In genomic region chr4:23983452-23983805, GRCm38 (mm10) we compare ENCODE assay signal across 8 mouse cellular contexts.
DNase-seq lines count a peak whose midpoint lies in the region; ATAC-seq lines count a peak whose summit lies in the region.
"Had no signal": no experiment of that assay in that cellular context is flagged by ENCODE, and none has a peak within 500 bp of the region (broad histone marks: within the 10 kb centered on the region; RNA-seq: fewer than 3 reads in every experiment).

No protein-coding gene starts in this region.

- DNase-seq in liver: no peak
- DNase-seq in cerebellum, adult 18-20 months: no peak
- no peak for DNase-seq in thymus, postnatal 0 days (ENCODE audit: low spot score)

- no peak overlapping the region for H3K9ac ChIP-seq in liver, embryonic 12.5 days
- peak overlapping the region; percentile 29; the same call in 1 of the 2 replicates for H3K9ac ChIP-seq in forebrain, embryonic 12.5 days
- H3K9ac ChIP-seq in limb, embryonic 13.5 days: no peak overlapping the region
- no peak overlapping the region for H3K9ac ChIP-seq in stomach, embryonic 16.5 days (ENCODE audit: low read length)

- H3K36me3 ChIP-seq in liver, embryonic 12.5 days: no peaks in the 10 kb centered on the region
- H3K36me3 ChIP-seq in forebrain, embryonic 12.5 days (replicated peaks): no peaks in the 10 kb centered on the region
- no peaks in the 10 kb centered on the region for H3K36me3 ChIP-seq in limb, embryonic 13.5 days
- H3K36me3 ChIP-seq in stomach, embryonic 16.5 days (ENCODE audit: control insufficient read depth, insufficient read depth, low read length): no peaks in the 10 kb centered on the region

- no peak overlapping the region for H3K27ac ChIP-seq in liver, embryonic 12.5 days
- peak overlapping the region; percentile 86 for H3K27ac ChIP-seq in forebrain, embryonic 12.5 days
- no peak overlapping the region for H3K27ac ChIP-seq in limb, embryonic 13.5 days
- H3K27ac ChIP-seq in stomach, embryonic 16.5 days (ENCODE audit: low read length): no peak overlapping the region
- H3K27ac ChIP-seq: macrophage had no signal

- no peak overlapping the region for H3K4me3 ChIP-seq in liver, embryonic 12.5 days
- H3K4me3 ChIP-seq in forebrain, embryonic 12.5 days (replicated peaks): peak overlapping the region; percentile 20
- 0 out of 2 replicates have a peak overlapping the region, but pooled peaks have one; percentile 18 for H3K4me3 ChIP-seq in limb, embryonic 13.5 days
- H3K4me3 ChIP-seq in stomach, embryonic 16.5 days (replicated peaks; ENCODE audit: low read length): 0 out of 2 replicates have a peak overlapping the region, but pooled peaks have one; percentile 6

- peak overlapping the region; percentile 8; the same call in 1 of the 2 replicates for H3K4me2 ChIP-seq in liver, embryonic 12.5 days
- H3K4me2 ChIP-seq in forebrain, embryonic 12.5 days: peak overlapping the region; percentile 48
- H3K4me2 ChIP-seq in limb, embryonic 13.5 days (replicated peaks): peak overlapping the region; percentile 51
- H3K4me2 ChIP-seq in stomach, embryonic 16.5 days (ENCODE audit: low read depth, low read length): peak overlapping the region; percentile 34

- no peaks in the 10 kb centered on the region for H3K9me3 ChIP-seq in liver, embryonic 12.5 days (replicated peaks)
- no peaks in the 10 kb centered on the region for H3K9me3 ChIP-seq in forebrain, embryonic 12.5 days
- H3K9me3 ChIP-seq in limb, embryonic 13.5 days: no peaks in the 10 kb centered on the region
- no peaks in the 10 kb centered on the region for H3K9me3 ChIP-seq in stomach, embryonic 16.5 days (replicated peaks; ENCODE audit: control insufficient read depth, low read length)

- WGBS in liver, embryonic 12.5 days (ENCODE audit: insufficient replicate concordance): 11% methylated on average over 8 of the region's 8 CpGs
- WGBS in forebrain, embryonic 12.5 days: under 1% methylated on average over 8 of the region's 8 CpGs
- WGBS in limb, embryonic 13.5 days: 17% methylated on average over 7 of the region's 8 CpGs
- 11% methylated on average over 8 of the region's 8 CpGs for WGBS in stomach, embryonic 16.5 days

- no peak for ATAC-seq in liver, embryonic 12.5 days
- peak; percentile 74; the same call in 1 of the 2 replicates for ATAC-seq in forebrain, embryonic 12.5 days (ENCODE audit: low FRiP score)
- no peak for ATAC-seq in limb, embryonic 13.5 days (ENCODE audit: low FRiP score, low read depth)
- no peak for ATAC-seq in stomach, embryonic 16.5 days (ENCODE audit: insufficient read depth, low FRiP score)

- no peaks in the 10 kb centered on the region for H3K27me3 ChIP-seq in liver, embryonic 12.5 days (replicated peaks)
- H3K27me3 ChIP-seq in forebrain, embryonic 12.5 days: no peaks in the 10 kb centered on the region
- H3K27me3 ChIP-seq in limb, embryonic 13.5 days: no peaks in the 10 kb centered on the region
- no peaks in the 10 kb centered on the region for H3K27me3 ChIP-seq in stomach, embryonic 16.5 days (ENCODE audit: control insufficient read depth, insufficient read depth, low read length)

- no peaks in the 10 kb centered on the region for H3K4me1 ChIP-seq in liver, embryonic 12.5 days
- H3K4me1 ChIP-seq in forebrain, embryonic 12.5 days: peaks cover 23% of the 10 kb centered on the region
- peaks cover 5% of the 10 kb centered on the region; the same call in 1 of the 2 replicates for H3K4me1 ChIP-seq in limb, embryonic 13.5 days
- 0 out of 2 replicates have a peak, but pooled peaks cover 2% of the 10 kb centered on the region for H3K4me1 ChIP-seq in stomach, embryonic 16.5 days (ENCODE audit: control insufficient read depth, insufficient read depth, low read length)
